Mouse (Mus musculus) embryonic facial prominence, embryonic 10.5 days (tissue): ENCODE data around the gene Nav2. TPM values are rescaled to one million over a fixed set of nuclear protein-coding genes. Genes with fewer than 3 reads are reported as not detected.
A peak's percentile ranks its signal among the peaks of the same experiment; 100 is the strongest.

Experiments
- DNase-seq: peaks from one replicate; pipeline ENCODE4 v3.0.0-alpha.2; 2017; ENCODE audit warnings: low spot score
- H3K27ac ChIP-seq: fragments of 300-500 bp; sonication (generic); replicated peaks from 2 replicates; pipeline ENCODE4 v1.5.1; 2016; ENCODE audit warnings: mild to moderate bottlenecking
- H3K27me3 ChIP-seq: fragments of 300-500 bp; sonication (generic); replicated peaks from 2 replicates; pipeline ENCODE4 v1.6.1; 2016; ENCODE audit warnings: low read depth, mild to moderate bottlenecking; ENCODE audit not compliant: poor library complexity, severe bottlenecking
- H3K36me3 ChIP-seq: fragments of 300-500 bp; sonication (generic); replicated peaks from 2 replicates; pipeline ENCODE4 v1.6.1; 2016; ENCODE audit warnings: mild to moderate bottlenecking, moderate library complexity
- H3K4me1 ChIP-seq: fragments of 300-500 bp; sonication (generic); 2 replicates; pipeline ENCODE4 v1.6.1; 2016
- H3K4me3 ChIP-seq: fragments of 300-500 bp; sonication (generic); 2 replicates; pipeline ENCODE4 v1.5.1; 2016; ENCODE audit warnings: mild to moderate bottlenecking, moderate library complexity
- H3K9me3 ChIP-seq: fragments of 300-500 bp; sonication (generic); 2 replicates; pipeline ENCODE4 v1.6.1; 2016; ENCODE audit warnings: mild to moderate bottlenecking
- WGBS: fragments of 180-500 bp; shearing (Covaris S2); methylation state at CpG from one replicate; pipeline ENCODE4 v1.1.7; 2016; 5-methylcytosine and 5-hydroxymethylcytosine counted together
- polyA plus RNA-seq: library from polyadenylated mRNA; unstranded; fragments of >200 nt; fragmentation: Nextera tagmentation; extraction: Ambion mirVana; gene quantifications from 2 replicates; pipeline ENCODE4 v1.2.1, GENCODE M21; 2016

Gene Nav2
- polyA plus RNA-seq, 1 experiment from 2014 or later: 11.5 TPM

DNA sequence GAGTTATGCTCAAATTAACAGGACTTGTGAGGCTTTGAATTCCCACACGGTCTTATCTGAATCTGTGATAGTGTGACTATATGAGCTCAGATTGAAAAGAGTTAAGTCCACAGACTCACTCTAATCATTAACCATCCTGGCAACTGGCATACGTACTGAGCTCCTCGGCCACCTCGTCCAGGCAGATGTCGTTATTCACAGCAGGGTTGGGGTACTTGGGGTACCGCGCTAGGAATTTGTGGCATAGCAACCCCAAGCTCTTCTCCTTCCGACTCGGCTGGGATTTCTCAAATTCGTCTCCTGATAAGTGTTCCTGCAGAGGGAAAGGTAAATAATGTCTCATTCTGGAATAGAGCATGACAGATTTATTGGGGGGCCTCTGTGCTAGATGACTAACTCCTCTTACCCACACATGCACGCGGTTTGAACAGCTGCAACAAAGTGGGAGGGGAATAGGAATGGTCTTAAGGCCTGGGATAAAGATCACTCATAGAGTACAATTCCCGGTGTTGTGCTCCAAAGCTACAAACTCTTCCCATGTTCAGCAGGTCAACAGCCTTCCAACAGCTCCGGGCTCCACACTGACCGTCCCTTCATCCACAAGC lies 30.6 kb upstream of the Nav2 start:
- H3K27ac ChIP-seq: no peak overlapping the region
- peaks cover 17% of the 10 kb centered on the region for H3K4me1 ChIP-seq
- 95% methylated on average over 15 of the region's 15 CpGs for WGBS
- H3K27me3 ChIP-seq: peaks cover 11% of the 10 kb centered on the region
- peaks cover 62% of the 10 kb centered on the region for H3K36me3 ChIP-seq
- H3K4me3 ChIP-seq: no peak overlapping the region
- DNase-seq: no peak
- no peaks in the 10 kb centered on the region for H3K9me3 ChIP-seq

DNA sequence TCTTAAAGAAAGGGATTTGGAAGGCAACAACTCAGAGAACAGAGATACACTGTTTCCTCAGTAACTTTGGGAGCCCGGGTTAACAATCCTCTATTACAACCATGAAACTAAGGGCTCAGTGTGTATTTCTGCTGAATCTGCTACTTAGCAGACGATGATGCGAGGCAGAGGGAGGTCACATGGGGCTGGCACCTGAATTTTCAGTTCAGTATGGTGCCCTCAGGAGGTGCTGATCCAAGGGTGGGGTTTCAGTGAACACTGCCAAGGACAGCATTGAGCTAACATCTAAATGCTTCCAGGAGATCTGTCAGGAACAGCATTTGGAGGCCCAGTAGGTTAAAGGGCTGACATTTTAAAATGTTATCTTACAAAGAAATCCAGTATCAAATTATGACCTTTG lies 28.9 kb upstream of the Nav2 start:
- 51% methylated on average over 3 of the region's 3 CpGs for WGBS
- DNase-seq: no peak

DNA sequence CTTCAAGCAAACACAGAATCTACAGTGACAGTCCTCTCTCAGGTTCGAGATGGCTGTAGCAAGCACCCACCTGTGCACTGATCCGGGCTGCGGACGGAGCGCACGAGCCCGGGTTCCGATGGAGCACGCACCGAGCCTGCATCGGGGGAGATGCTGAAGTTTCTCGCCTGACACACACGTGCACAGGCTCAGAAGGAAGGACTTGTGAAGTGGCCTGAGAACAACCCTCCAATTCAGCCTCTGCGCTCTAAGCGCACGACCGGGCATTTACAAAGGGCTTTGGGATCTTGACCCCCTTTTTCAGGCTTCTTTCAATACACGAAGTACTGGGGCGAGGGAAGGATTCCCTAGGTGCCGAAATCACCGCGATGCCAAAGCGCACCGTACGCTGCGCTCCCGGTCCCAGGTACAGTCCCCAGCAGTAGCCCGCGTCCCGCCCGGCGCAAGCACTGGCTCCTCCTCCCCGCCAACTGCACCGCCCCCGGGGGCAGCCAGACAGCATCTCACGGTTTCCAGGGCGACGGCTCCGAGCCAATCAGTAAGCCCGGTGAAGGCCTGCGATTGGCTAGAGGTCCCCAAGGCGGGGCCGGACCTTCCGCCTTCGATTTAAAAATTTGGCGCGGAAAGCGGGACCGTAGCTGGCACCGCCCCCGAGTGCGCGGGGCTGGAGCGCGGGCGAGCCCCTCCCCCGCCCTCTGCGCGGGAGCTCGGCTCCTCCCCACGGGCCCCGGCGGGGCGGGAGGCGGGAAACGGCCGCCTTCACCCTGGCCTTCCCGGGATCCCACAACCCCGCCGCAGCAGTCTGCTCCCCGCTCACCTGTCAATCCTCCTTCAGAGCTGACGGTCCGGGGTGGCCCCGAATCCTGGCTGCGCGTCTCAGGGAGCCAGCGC lies 27.7 kb upstream of the Nav2 start:
- Histone ChIP-seq H3K9me3 (no peaks in the 10 kb centered on the region), H3K27ac (peak overlapping the region; percentile 99), H3K27me3 (peaks cover 40% of the 10 kb centered on the region), H3K4me1 (peaks cover 17% of the 10 kb centered on the region), H3K4me3 (peak overlapping the region; percentile 90), H3K36me3 (peaks cover 33% of the 10 kb centered on the region)
- under 1% methylated on average over 77 of the region's 77 CpGs for WGBS
- DNase-seq: peak; percentile 99

More for the DNA sequence above, 28.9 kb upstream of the Nav2 start:
- peaks cover 17% of the 10 kb centered on the region for H3K4me1 ChIP-seq
- peaks cover 45% of the 10 kb centered on the region for H3K36me3 ChIP-seq
- H3K9me3 ChIP-seq: no peaks in the 10 kb centered on the region
- no peak overlapping the region for H3K27ac ChIP-seq
- H3K4me3 ChIP-seq: peak overlapping the region; percentile 90
- peaks cover 28% of the 10 kb centered on the region for H3K27me3 ChIP-seq

GRCm38 (mm10) chr7:48881486-48881885 lies 27.0 kb upstream of the Nav2 start, which contains the start of gene E2f8:
Gene E2f8 (minus strand): TSS chr7:48881596.
- DNase-seq: peak; percentile 88
- H3K4me1 ChIP-seq: peaks cover 17% of the 10 kb centered on the region
- peak within 1 kb of the TSS; percentile 90 for H3K4me3 ChIP-seq
- WGBS: under 1% methylated on average over 41 of the region's 41 CpGs
- H3K27me3 ChIP-seq: peaks cover 43% of the 10 kb centered on the region
- no peaks in the 10 kb centered on the region for H3K9me3 ChIP-seq
- peak within 1 kb of the TSS; percentile 99 for H3K27ac ChIP-seq
- H3K36me3 ChIP-seq: peaks cover 26% of the 10 kb centered on the region

- DNase-seq: peak; percentile 54
- no peaks in the 10 kb centered on the region for H3K9me3 ChIP-seq
- H3K27ac ChIP-seq: peak overlapping the region; percentile 99
- WGBS: 2% methylated on average over 28 of the region's 28 CpGs
- peaks cover 20% of the 10 kb centered on the region for H3K36me3 ChIP-seq
- peak overlapping the region; percentile 90 for H3K4me3 ChIP-seq
- peaks cover 17% of the 10 kb centered on the region for H3K4me1 ChIP-seq
- H3K27me3 ChIP-seq: peaks cover 43% of the 10 kb centered on the region
Observed at GRCm38 (mm10) chr7:48881971-48882609, 26.4 kb upstream of the Nav2 start.

- Histone ChIP-seq H3K36me3 (peaks cover 4% of the 10 kb centered on the region), H3K27me3 (peaks cover 49% of the 10 kb centered on the region), H3K4me3 (no peak overlapping the region), H3K4me1 (peaks cover 30% of the 10 kb centered on the region), H3K27ac (no peak overlapping the region), H3K9me3 (no peaks in the 10 kb centered on the region)
- DNase-seq: no peak
- 79% methylated on average over 4 of the region's 4 CpGs for WGBS
Observed at GRCm38 (mm10) chr7:48883525-48884265, 24.8 kb upstream of the Nav2 start.

DNA sequence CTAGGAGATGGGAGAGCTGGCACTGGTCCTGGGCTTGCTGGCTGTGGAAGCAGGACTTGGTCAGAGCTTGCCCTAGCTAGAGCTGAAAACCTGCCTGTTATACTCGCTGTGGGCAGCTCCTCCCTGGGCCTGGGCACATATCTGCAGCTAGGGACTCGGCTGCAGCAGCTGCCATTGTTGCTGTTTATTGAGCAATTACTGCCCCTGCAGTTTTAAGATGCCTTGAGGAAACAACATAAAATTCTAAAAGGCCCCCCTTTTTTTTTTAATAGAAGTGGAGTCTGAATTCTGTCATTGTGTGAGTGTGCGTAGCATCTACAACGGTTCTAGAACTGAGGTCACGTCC lies 24.3 kb upstream of the Nav2 start:
- no peak for DNase-seq
- 0 out of 2 replicates have a peak, but pooled peaks cover 1% of the 10 kb centered on the region for H3K36me3 ChIP-seq
- WGBS: 70% methylated on average over 5 of the region's 5 CpGs
- H3K9me3 ChIP-seq: no peaks in the 10 kb centered on the region
- peaks cover 30% of the 10 kb centered on the region for H3K4me1 ChIP-seq
- H3K4me3 ChIP-seq: no peak overlapping the region
- peaks cover 49% of the 10 kb centered on the region for H3K27me3 ChIP-seq
- H3K27ac ChIP-seq: no peak overlapping the region

DNA sequence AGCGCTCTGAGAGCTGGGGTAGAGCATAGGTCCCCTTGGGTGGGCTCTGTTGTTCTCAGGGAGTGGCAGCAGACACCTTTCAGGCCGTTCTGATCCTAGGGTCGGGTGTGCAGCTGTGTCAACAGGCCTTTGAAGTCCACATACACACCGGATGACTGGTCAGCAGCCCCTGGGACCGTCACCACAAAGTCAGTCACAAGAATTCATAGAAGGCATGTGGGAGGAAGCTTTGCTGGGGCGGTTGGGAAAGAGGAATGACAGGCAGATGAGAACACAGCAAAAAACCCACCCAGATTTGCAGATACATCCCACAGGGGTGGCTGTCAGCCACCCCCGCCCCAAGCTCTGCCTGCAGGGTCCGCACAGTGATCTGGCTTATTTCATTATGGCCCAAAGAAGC lies 20.5 kb upstream of the Nav2 start:
- H3K4me1 ChIP-seq: peaks cover 31% of the 10 kb centered on the region
- 44% methylated on average over 8 of the region's 8 CpGs for WGBS
- no peaks in the 10 kb centered on the region for H3K36me3 ChIP-seq
- H3K9me3 ChIP-seq: no peaks in the 10 kb centered on the region
- no peak overlapping the region for H3K4me3 ChIP-seq
- peaks cover 47% of the 10 kb centered on the region for H3K27me3 ChIP-seq
- no peak for DNase-seq
- H3K27ac ChIP-seq: no peak overlapping the region; the same call in 1 of the 2 replicates

DNA sequence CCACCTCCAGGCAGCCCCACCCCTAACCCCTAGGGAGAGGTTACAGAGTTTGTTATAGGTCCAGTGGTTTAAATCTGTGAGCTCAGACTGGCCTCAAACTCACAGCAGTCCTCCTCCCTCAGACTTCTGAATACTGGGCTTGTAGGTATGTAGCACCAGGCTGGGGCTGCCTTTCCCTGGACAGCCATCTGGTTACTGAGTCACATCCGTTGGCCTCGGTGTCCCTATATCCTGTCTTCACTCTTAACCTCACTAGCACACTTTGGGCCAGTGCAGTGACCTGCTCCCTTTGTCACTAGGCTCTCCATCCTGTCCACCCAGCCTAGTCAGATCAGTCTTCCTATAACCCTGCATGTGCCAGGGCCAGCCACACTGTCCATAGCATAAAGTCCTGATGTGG lies 19.8 kb upstream of the Nav2 start:
- no peaks in the 10 kb centered on the region for H3K9me3 ChIP-seq
- H3K36me3 ChIP-seq: no peaks in the 10 kb centered on the region
- no peak overlapping the region for H3K4me3 ChIP-seq
- H3K4me1 ChIP-seq: peaks cover 31% of the 10 kb centered on the region
- WGBS: 76% methylated on average over 2 of the region's 2 CpGs
- no peak overlapping the region; the same call in 1 of the 2 replicates for H3K27ac ChIP-seq
- DNase-seq: no peak
- peaks cover 45% of the 10 kb centered on the region for H3K27me3 ChIP-seq

- Histone ChIP-seq H3K4me3 (no peak overlapping the region), H3K27ac (no peak overlapping the region), H3K4me1 (peaks cover 31% of the 10 kb centered on the region), H3K36me3 (no peaks in the 10 kb centered on the region), H3K9me3 (no peaks in the 10 kb centered on the region), H3K27me3 (peaks cover 38% of the 10 kb centered on the region)
- no peak for DNase-seq
- 55% methylated on average over 5 of the region's 5 CpGs for WGBS
Observed at GRCm38 (mm10) chr7:48891029-48891428, 17.5 kb upstream of the Nav2 start.

DNA sequence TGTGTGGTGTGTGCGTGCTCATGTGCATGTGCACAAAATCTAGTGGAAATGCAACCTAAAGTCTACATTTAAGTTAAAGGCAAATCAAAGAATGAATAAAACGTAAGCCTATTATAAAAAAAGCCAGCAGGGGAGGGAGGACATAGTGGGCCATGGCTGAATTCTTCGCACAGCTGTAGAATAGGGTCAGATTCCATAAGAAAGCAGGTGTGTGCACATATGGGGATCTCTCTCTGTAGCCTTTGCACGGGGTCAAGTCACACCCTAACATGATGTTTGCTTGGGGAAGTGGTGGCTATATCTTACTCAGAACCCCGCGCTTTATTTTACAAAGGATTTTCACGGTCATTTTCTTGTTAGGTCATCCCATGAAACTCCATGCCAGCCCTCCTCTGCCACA lies 15.4 kb upstream of the Nav2 start:
- DNase-seq: no peak
- H3K4me3 ChIP-seq: no peak overlapping the region
- H3K27me3 ChIP-seq: peaks cover 47% of the 10 kb centered on the region
- no peaks in the 10 kb centered on the region for H3K9me3 ChIP-seq
- H3K4me1 ChIP-seq: peaks cover 37% of the 10 kb centered on the region
- no peaks in the 10 kb centered on the region for H3K36me3 ChIP-seq
- 85% methylated on average over 7 of the region's 7 CpGs for WGBS
- no peak overlapping the region for H3K27ac ChIP-seq

DNA sequence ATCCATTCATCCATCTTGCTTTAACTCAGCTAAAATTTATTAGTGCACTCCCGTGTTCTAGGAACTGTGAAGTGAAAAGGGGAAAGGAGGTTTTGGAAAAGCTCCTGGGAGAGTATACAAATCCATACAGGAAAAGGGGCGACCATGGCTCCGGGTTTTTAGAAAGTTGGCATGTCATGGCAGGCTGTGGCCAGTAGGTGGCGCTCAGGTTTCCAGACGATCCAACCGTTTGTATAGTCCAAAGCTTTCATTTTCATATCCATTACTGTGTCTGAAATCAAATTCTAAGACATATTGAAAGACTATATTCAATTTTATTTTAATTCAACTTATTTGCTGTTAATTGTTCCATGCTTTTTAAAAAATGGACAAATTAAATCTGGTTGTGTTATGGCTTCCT lies 14.4 kb upstream of the Nav2 start:
- Histone ChIP-seq H3K27me3 (peaks cover 54% of the 10 kb centered on the region), H3K4me1 (peaks cover 37% of the 10 kb centered on the region), H3K36me3 (no peaks in the 10 kb centered on the region), H3K27ac (no peak overlapping the region), H3K4me3 (no peak overlapping the region), H3K9me3 (no peaks in the 10 kb centered on the region)
- 3% methylated on average over 6 of the region's 6 CpGs for WGBS
- DNase-seq: peak; percentile 76
